Mouse (Mus musculus) urinary bladder, postnatal 25 days (tissue): ENCODE results near the gene Adam30.
"Not testable (repeated sequence)": the region's sequence is repeated elsewhere in the genome, so short reads cannot be mapped to it uniquely, and the experiment has no call there.

ENCODE experiments used
- DNase-seq: peaks from one replicate; pipeline ENCODE4 v3.0.0; 2022; ENCODE audit warnings: low spot score

Gene Adam30

DNA sequence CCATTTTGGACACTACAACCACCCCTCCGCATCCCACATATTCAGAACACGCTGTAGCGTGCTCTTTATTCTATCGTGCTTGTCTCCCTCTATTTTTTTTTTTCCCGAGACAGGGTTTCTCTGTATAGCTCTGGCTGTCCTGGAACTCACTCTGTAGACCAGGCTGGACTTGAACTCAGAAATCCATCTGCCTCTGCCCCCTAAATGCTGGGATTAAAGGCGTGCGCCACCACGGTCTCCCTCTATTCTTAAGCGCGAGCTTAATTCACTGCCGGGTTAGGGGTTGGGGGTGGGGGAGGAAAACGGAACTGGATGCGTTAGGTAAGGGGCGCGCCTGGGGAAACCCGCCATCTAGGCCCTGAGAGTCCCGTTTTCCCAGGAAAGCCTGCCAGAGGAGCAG lies at the start of gene Adam30:
TSS of gene Adam30 (plus strand) at position 301 of the 400 bp plus-strand sequence.
- DNase-seq = no peak

DNA sequence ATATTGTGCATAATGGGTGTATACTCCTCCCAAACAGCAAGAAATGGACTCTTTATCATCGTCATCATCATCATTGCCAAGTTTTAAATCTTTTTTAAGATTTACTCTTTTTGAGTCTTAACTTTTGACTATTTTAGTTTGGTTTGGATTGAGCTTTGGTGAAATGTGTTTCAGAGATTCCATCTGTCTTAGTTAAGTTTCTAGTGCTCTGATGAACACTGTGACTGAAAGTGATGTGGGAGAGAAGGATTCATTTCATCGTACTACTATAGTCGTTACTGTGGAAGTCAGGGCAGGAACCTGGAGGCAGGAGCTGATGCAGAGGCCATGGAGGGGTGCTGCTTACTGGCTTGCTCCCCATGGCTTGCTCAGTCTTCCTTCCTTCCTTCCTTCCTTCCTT lies 42.2 kb upstream of the Adam30 start:
- DNase-seq = no peak

DNA sequence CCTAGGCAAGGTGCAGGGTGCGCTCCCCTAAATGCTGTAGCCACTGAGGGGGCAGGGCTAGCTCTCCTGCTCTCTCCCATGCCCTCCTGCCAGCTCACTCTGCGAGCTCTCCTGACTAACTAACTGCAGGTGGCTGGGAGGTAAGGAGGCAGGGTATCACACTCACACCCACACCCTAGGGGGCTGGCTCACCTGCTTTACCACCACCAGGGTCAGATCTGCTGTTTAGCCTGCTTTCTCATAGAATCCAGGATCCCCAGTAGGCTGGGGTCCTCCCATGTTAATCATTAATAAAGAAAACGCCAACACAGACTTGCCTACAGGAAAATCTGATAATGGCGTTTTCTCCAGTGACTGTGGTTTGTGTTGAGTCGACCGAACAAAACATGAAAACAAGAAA lies 41.1 kb upstream of the Adam30 start:
- DNase-seq = no peak

DNA sequence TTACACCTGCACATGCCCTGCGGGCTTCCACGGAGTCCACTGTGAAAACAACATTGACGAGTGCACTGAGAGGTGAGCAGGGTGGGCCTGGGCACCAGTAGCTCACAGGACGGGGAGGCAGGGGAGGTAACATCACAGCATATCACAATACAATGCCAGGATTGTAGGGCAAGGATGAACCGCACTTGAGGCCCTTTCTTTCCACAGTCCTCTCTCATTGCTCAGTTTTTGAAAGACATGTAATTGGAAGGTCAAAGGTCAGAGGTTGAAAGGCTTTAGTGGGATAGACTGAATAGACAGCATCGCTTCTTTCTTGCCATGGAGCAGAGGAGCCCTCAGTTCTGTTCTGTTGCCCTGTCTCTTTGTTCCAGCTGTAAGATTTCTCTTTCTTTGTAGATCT lies 39.5 kb upstream of the Adam30 start:
- no peak for DNase-seq

DNA sequence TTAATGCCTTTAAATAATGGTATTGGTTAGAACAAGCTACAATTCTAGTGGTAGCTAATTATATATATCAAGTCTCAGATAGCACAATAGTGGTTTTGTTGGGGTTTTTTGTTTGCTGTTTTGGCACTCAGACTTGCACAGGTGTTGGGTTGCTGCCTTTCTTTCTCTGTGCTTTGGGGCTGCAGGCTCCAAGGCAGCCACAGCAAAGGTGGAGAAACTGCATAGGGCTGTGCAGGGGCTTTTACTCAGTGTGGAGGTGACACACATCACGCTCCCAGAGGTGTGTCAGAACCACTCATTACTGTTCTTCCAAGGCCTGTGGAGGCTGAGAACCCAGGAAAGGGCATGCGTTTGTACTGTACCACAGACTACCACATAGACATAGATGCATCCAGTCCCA lies 32.7 kb upstream of the Adam30 start:
- DNase-seq = no peak

DNA sequence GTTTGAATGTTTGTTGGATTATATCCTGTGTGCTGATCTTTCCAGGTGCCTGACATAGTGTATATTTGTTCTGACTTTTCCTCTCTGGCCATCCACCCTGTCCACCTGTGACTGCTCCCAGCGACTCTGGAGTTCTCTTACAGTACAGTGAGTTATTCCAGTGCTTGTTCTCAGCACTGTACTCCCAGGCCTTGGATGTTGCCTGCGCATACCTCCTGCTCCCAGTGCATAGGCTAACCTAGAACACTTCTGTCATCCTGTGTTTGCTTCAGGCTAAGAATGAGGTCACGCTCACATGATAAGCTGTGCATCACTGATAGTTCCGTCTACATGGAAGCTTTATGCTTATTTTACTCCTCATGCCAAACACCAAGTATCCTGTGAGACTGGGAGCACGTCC lies 31.7 kb upstream of the Adam30 start:
- no peak for DNase-seq

DNA sequence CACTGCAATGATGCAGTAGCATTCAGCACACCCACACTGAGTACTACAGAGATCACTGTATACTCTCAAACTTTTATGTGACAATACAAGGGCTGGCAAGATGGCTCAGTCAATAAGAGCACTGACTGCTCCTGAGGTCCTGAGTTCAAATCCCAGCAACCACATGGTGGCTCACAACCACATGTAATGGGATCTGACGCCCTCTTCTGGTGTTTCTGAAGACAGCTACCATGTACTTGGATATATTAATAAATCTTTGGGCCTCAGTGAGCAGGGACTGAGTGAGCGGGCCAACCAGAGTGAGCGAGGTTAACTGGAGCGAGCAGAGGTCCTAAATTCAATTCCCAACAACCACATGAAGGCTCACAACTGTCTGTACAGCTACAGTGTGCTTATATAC lies 28.3 kb upstream of the Adam30 start:
- DNase-seq = not testable (repeated sequence)

DNA sequence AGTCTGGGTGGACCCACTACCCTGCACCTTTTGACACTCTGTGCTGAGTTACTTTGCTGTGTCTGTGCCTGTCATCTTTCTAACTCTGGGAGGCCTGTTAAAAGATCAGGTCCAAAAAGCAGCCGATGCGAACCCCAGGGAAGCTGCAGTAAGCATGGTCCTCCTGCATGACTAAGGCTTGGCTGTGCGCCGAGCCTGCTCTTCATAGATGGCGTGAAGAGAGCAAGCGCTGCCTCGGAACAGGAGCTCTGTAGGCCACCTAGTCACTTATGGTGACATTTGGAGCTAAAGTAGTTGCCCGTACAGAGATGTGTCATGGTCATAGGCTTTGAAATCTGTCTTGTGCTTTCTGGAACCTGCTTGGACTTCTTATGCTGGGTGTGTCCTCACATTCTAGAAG lies 27.8 kb upstream of the Adam30 start:
- no peak for DNase-seq

DNA sequence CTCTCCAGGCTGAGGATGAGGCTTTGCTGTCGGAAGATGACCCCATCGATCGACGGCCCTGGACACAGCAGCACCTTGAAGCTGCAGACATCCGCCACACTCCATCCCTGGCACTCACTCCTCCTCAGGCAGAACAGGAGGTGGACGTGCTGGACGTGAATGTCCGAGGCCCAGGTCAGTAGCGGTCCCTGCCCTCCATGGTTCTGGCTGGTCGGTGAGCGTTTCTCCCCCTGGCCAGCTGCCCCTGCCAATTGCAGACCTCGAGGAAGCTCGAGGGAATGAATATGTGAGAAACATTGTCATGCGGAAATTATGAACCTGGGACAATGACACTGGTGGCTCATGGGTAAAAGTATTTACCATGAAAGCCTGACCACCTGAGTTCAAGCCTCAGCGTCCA lies 19.0 kb upstream of the Adam30 start:
- no peak for DNase-seq

DNA sequence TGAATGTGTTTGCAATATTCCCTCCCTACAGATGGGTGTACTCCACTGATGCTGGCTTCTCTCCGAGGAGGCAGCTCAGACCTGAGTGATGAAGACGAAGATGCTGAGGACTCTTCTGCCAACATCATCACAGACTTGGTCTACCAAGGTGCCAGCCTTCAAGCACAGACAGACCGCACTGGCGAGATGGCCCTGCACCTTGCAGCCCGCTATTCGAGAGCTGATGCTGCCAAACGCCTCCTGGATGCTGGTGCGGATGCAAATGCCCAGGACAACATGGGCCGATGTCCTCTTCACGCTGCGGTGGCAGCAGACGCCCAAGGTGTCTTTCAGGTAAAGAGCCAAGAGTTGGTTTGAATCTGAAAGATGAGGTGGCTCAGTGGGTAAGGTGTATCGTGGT lies 17.6 kb upstream of the Adam30 start:
- no peak for DNase-seq

DNA sequence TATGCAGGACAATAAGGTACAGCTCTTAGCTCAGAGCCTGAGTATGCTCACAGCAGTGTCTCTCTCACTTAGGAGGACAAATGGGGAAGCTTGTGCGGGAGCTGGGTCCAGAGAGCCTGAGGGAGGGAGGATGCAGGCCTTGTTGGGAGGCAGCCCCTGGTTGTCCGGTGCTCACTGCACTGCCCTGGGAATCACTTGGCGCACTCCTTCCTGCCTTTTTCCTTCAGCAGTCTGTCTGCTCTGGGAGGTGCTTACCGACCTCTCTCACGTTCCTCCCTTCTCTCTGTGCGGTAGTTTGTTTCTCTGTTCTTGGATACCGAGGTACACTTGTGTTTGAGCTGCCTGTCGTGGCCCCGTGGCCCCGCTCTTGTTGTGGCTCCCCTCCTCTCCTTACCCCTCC lies 15.2 kb upstream of the Adam30 start:
- no peak for DNase-seq

DNA sequence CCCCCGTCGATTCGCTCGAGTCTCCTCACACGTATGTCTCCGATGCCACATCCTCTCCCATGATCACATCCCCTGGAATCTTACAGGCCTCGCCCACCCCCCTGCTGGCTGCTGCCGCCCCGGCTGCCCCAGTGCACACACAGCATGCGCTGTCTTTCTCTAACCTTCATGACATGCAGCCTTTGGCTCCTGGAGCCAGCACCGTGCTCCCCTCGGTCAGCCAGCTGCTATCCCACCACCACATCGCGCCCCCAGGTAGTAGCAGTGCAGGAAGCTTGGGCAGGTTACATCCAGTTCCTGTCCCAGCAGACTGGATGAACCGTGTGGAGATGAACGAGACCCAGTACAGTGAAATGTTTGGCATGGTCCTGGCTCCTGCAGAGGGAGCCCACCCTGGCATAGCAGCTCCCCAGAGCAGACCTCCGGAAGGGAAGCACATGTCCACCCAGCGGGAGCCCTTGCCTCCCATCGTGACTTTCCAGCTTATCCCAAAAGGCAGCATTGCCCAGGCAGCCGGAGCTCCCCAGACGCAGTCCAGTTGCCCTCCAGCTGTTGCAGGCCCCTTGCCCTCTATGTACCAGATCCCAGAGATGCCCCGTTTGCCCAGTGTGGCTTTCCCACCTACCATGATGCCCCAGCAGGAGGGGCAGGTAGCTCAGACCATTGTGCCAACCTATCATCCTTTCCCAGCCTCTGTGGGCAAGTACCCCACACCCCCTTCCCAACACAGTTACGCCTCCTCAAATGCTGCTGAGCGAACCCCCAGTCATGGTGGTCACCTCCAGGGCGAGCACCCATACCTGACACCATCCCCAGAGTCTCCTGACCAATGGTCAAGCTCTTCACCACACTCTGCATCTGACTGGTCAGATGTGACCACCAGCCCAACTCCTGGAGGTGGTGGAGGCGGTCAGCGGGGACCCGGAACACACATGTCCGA lies 13.7 kb upstream of the Adam30 start:
- DNase-seq = no peak

DNA sequence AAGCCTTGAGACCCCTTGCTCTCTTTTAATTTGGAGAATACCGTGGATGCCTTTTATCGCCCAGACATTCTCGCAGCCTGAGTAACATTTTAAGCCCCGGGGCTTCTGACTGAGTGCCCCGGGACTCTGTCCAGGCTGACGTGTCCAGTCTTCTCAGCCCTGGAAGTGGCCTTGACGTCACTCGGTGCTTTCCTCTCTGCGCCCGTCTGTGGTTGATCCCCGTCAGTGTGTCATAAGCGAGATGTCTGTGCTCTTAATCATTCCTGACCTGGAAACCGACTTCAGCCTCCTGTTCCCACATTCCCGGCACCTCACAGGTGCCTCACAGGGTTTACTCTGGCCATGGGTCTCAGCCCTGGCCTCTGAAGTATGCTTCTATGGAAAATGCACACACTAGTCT lies 12.7 kb upstream of the Adam30 start:
- no peak for DNase-seq

DNA sequence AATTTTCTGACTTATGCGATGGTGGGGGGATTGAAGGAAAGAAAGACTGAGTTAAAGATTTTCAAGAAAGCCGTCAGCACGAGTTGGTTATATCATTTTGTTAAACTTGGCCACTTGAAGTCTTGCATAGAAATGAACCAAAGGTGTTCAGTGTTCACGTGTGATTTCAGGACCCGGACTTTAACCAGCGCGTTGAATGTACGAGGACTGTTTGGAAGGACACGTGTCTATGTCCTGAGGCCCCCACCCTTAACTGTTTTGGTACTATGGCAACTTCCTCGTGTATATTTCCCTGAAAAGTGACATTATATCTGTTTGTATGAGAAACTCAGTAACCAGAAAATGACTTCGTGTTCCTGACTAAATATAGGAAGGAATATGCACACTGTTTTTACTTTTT lies 10.5 kb upstream of the Adam30 start:
- DNase-seq = no peak

DNA sequence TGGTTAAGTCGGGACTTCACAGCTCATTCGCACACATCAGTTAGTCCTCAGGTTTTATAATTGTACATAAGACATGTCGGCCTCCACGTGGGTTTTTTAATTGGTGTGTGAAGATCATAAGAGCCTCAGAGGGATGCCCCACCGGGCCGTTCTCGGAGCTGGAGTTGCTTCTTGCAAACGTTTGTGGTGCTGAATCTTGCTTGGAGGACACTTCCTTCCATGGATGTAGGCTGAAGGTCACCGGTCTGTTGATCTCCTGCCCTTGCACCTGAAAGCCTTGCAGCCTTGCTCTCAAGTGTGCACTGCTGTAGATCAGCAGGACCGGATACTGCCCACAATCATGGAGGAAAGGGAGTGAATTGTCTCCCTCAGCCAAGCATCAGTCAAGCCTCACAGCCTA lies 9.4 kb upstream of the Adam30 start:
- no peak for DNase-seq

DNA sequence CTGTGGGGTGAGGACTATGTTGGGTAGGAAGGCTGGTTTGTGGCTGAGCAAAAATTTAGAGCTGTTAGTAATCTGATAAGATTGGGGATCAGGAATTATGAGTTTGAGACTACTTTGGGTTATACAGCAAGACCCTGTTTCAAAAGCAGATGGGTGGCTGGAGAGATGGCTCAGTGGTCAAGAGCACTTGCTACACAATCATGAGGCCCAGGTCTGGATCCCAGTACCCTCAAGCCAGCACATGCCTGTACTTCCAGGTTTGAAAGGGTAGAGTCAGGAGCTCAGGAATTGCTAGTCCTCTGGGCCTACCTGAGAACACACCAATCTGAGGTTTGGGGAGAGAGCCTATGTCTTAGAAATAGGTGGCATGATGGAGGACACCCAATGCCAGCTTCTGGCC lies 7.0 kb upstream of the Adam30 start:
- DNase-seq = no peak

DNA sequence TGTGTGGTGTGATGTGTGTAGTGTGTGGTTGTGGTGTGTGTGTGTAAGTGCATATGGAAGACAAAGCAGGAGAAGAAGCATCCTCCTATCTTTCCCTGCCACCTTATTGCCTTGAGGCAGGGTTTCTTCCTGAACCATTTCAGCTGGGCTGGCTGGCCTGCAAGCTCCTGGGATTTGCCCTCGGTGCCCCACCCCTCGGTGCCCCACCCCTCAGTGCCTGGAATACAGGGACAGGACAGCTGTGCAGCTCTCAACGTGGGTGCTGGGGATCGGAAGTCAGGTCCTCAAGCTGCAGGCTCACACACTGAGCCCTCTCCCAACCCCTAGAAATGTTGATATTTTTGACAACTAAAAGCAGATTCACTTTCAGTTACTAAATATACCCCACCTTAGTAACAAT lies 4.3 kb upstream of the Adam30 start:
- DNase-seq = no peak

DNA sequence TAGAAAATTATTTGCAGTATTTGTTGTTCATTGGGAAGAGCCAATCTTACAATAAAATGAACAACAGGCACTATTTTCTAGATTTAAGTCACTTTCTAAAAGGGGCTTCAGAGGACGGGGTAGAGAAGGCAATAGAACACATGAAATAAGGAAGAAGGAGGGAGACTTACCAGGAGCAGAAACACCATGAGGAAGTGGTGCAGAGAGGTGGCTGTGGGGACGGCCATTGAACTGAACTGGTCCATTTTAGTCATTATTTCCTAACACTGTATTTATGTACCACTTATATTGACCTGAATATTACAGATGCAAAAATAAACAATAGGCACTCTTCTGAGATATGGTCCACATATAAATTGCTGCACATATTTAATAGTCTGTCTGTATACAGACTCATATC lies 3.4 kb upstream of the Adam30 start:
- no peak for DNase-seq

DNA sequence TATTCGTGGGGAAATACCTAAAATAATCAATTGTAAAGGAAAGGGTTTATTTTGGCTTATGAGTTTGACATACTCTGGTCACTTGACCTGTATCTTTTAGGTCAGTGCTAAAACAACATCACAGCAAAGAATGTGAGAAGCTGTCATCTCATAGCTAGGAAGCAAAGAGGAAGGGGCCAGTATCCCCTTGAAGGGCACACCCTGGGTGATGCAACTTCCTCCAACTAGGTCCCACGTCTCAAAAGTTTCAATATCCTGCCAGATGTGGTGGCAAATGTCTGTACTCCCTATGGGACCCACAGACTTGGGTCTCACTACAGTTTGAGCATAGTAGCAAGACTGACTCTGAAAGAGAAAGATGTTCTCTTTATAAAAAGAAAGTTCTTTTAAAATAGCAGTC lies 2.8 kb upstream of the Adam30 start:
- no peak for DNase-seq

DNA sequence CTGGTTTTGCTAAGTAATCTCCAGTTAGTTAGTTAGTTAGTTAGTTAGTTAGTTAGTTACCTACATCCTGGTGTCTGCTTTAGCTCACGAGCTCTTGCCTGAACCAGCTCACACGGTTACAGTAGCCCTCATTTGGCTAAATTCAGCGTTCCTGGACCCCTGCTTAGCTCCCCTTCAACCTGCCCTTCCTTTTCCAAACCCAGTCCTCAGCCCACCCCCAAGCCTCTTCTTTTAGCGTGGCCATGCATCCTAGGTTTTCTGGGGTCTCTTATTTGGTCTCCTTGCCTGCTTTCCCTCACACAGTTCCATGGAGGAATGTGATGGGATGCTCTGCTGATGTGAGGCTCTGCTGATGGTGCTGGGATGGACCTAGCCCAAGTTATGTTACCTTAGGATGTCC lies 1.8 kb upstream of the Adam30 start:
- no peak for DNase-seq

DNA sequence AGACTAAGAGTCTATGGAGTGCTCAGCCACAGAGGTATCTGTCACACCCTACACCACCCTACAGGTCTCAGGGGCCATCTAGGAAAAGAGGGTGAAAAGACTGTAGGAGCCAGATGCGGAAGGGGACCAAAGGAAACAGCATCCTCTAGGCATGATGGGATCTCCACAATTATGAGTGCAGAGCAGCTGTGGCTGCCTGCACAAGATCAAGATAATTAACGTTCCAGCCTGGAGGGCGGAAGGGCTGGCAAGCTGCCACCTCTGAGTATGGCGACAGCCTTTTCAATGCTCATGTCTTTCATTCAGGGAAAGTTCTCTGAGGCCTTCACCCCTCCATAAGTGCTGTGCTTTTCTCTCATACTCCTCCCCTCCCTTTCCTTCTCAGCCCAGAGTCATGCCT lies 1.1 kb upstream of the Adam30 start:
- no peak for DNase-seq

DNA sequence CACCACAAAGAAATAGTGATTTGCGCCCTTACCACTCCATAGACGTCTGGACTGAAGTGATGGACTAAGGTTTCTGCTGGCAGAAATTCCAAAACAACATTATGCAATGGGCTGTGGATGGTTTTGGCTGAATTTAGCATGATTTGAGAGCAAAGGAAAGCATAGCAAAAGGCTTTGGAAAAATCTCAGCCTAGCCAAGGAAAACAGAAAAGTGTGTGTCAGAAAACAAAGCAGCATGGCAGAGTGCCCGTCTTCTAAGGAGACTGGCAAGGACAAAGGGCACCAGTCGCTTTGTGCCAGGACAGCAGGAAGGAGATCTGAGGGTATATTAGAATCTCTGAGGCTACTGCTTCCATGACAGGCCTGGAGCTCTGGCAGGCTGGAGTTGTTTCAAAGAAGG lies 17.9 kb downstream of the Adam30 start:
- no peak for DNase-seq

DNA sequence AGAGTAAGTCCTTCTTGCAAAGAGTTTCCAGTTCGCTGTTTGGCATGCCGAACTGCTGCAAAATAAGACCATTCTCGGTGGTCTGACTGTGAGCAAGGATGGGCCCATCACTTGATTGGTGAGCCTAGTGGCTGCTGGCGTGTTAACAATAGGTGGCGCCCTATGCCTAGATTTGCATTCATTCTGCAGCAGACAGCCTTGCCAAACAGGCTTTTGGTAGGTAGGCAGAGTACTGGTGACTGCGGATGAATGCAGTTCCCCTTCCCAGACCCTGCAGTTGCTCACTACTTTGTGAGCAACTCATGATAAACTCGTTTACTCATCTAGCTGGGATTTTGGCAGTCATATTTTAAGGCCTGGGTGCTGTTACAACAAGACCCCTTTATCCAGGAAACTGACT lies 20.4 kb downstream of the Adam30 start:
- peak; percentile 57 for DNase-seq

DNA sequence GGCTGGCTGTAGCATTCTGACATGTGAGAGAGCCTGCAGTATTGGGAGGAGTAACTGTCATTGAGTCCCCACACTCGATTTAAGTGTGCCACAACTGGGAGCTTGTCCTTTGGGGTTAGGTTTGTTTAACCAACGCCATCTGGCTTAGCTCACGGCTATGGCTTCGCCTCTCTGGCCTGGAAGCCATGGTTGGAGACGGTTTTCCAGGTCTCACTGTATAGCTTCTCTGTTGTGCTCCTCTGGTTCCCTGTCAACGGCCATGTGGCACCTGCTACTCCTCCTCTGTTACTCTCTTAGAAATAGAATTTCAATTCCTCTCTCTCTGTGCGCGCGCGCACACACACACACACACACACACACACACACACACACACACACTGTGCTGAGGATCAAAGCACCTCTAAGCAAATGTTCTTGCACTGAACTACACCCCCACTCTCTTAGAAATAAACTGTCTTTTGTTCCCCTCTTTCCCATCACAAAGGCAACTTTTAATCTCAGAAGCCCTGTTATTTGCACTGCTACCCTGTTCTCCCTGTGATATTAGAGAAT lies 24.8 kb downstream of the Adam30 start:
- DNase-seq = no peak
